Mouse (Mus musculus) kidney, adult 2 months (tissue): Measurements from ENCODE around the gene Mob3b. TPM values are rescaled to one million over a fixed set of nuclear protein-coding genes. Genes with fewer than 3 reads are reported as not detected.

ENCODE experiments used
- DNase-seq: peaks from one replicate; pipeline ENCODE4 v3.0.0; 2021
- H3K27ac ChIP-seq: fragments of 200-500 bp; 2 replicates; pipeline ENCODE4 v1.5.1; 2012; ENCODE audit warnings: low read depth, low read length, control low read depth, inconsistent platforms; ENCODE audit not compliant: insufficient read depth
- H3K27me3 ChIP-seq: fragments of 200-500 bp; replicated peaks from 2 replicates; pipeline ENCODE4 v1.6.1; 2012; ENCODE audit warnings: mild to moderate bottlenecking, moderate library complexity, low read length, inconsistent platforms; ENCODE audit not compliant: control insufficient read depth, insufficient read depth
- H3K36me3 ChIP-seq: fragments of 200-500 bp; 2 replicates; pipeline ENCODE4 v1.6.1; 2012; ENCODE audit warnings: mild to moderate bottlenecking, moderate library complexity, low read length, inconsistent platforms; ENCODE audit not compliant: control insufficient read depth, insufficient read depth
- H3K4me1 ChIP-seq: fragments of 200-500 bp; 2 replicates; pipeline ENCODE4 v1.6.1; 2011; ENCODE audit warnings: low read length; ENCODE audit not compliant: control insufficient read depth, insufficient read depth
- H3K4me3 ChIP-seq: fragments of 200-500 bp; 2 replicates; pipeline ENCODE4 v1.5.1; 2011; ENCODE audit warnings: mild to moderate bottlenecking, low read depth, low read length, control low read depth; ENCODE audit not compliant: insufficient read depth
- CTCF ChIP-seq: fragments of 200-500 bp; conservative IDR thresholded peaks from 2 replicates; pipeline ENCODE4 v1.5.1; 2011; ENCODE audit warnings: low read depth, mild to moderate bottlenecking, control low read depth, low read length, moderate library complexity, mixed read lengths; ENCODE audit not compliant: insufficient read depth, insufficient read length
- POLR2A ChIP-seq: fragments of 200-500 bp; IDR thresholded peaks from one replicate; pipeline ENCODE4 v1.6.1; 2011; ENCODE audit warnings: low read depth, low read length, control low read depth
- WGBS: fragments of 180-500 bp; shearing (Covaris S2); methylation state at CpG from one replicate; pipeline ENCODE4 v1.1.7; 2018; 5-methylcytosine and 5-hydroxymethylcytosine counted together
- polyA plus RNA-seq: library from polyadenylated mRNA; depleted of rRNA; stranded (reverse); fragments of >200 nt; gene quantifications from 2 replicates; pipeline ENCODE4 v1.2.3, GENCODE M21; 2012

Mob3b gene
- polyA plus RNA-seq, 1 experiment: 11.8 TPM

- 25% methylated on average over 17 of the region's 17 CpGs for WGBS
- no peak overlapping the region for H3K27ac ChIP-seq
- peak overlapping the region; percentile 35; the same call in 1 of the 2 replicates for H3K4me3 ChIP-seq
- DNase-seq: no peak
- no peaks in the 10 kb centered on the region for H3K27me3 ChIP-seq
- no peaks in the 10 kb centered on the region for H3K36me3 ChIP-seq
- no peak for TF ChIP-seq CTCF
- TF ChIP-seq POLR2A: no peak
- H3K4me1 ChIP-seq: peaks cover 10% of the 10 kb centered on the region
Observed at GRCm38 (mm10) chr4:35099210-35099864, 57.9 kb downstream of the Mob3b start.

DNA sequence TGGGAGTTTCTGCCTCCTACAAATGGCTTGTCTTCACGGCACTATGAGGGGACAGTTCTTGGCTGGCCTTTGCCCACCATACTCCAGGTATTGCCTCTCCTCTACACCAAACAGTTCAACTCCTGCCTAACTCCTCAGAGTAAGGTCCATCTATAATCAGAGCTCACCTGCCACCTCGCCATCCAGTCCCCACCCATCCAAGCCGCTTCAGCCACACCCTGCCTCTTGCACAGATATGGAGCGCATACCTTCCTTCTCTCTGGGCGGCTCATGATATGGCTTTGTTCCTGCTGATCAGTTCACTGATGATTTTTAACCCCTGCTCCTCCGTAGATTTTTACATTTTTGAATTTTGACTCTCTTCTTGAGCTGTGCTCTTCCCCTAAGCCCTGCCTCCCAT, 58.7 kb downstream of the Mob3b start:
- H3K27me3 ChIP-seq: no peaks in the 10 kb centered on the region
- DNase-seq: no peak
- 95% methylated on average over 6 of the region's 6 CpGs for WGBS
- H3K4me3 ChIP-seq: no peak overlapping the region
- H3K36me3 ChIP-seq: no peaks in the 10 kb centered on the region
- no peak overlapping the region for H3K27ac ChIP-seq
- TF ChIP-seq CTCF: no peak
- no peak for TF ChIP-seq POLR2A
- H3K4me1 ChIP-seq: peaks cover 10% of the 10 kb centered on the region

GRCm38 (mm10) chr4:35096226-35097175, 60.8 kb downstream of the Mob3b start:
- 75% methylated on average over 28 of the region's 28 CpGs for WGBS
- H3K27me3 ChIP-seq: no peaks in the 10 kb centered on the region
- peak; percentile 53 for DNase-seq
- H3K4me3 ChIP-seq: no peak overlapping the region
- H3K27ac ChIP-seq: no peak overlapping the region
- H3K36me3 ChIP-seq: no peaks in the 10 kb centered on the region
- TF ChIP-seq POLR2A: no peak
- H3K4me1 ChIP-seq: peaks cover 12% of the 10 kb centered on the region

GRCm38 (mm10) chr4:35092457-35092856, 64.8 kb downstream of the Mob3b start:
- Histone ChIP-seq H3K4me1 (peaks cover 9% of the 10 kb centered on the region; the same call in 1 of the 2 replicates), H3K36me3 (no peaks in the 10 kb centered on the region), H3K27me3 (no peaks in the 10 kb centered on the region), H3K27ac (peak overlapping the region; percentile 42; the same call in 1 of the 2 replicates), H3K4me3 (no peak overlapping the region)
- DNase-seq: peak; percentile 58
- WGBS: 30% methylated on average over 3 of the region's 3 CpGs
- TF ChIP-seq POLR2A (no peak), CTCF (no peak)

DNA sequence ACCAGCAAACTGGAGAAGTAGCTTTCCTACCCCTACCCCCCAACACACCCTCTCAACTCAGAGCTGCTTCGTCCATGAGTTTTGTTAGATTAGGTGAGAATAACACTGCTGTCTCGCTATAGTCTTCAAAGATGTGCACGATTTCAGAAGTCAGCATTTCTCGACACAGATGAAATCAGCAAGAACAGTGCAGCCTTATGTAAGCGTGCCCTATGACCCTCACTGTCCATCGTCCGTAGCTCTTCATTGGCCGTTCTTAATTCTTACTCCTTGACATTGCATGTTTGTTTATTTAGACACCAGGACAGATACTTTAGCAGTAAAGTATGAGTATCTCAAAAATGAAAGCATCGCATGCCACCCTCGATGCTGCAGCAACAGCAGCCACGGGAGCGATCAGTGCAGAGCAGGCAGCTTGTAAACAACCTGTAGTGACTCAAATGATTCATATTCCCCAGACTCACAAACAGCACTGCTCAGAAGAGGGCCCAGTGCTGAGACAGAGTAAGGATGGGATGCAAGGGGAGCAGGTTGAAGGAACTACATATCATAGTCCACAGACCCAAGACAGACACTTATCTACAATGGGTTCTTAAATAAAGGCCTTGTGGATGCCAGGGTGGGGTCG, 66.0 kb downstream of the Mob3b start:
- no peak for TF ChIP-seq CTCF
- no peak for TF ChIP-seq POLR2A
- Histone ChIP-seq H3K36me3 (no peaks in the 10 kb centered on the region), H3K4me1 (peaks cover 6% of the 10 kb centered on the region; the same call in 1 of the 2 replicates), H3K27me3 (no peaks in the 10 kb centered on the region), H3K27ac (peak overlapping the region; percentile 14), H3K4me3 (no peak overlapping the region)
- WGBS: 61% methylated on average over 13 of the region's 13 CpGs
- DNase-seq: peak; percentile 72

GRCm38 (mm10) chr4:35089321-35090316, 67.7 kb downstream of the Mob3b start:
- H3K4me1 ChIP-seq: peaks cover 16% of the 10 kb centered on the region
- H3K36me3 ChIP-seq: no peaks in the 10 kb centered on the region
- no peak for DNase-seq
- WGBS: 74% methylated on average over 14 of the region's 14 CpGs
- no peaks in the 10 kb centered on the region for H3K27me3 ChIP-seq
- no peak overlapping the region for H3K27ac ChIP-seq
- no peak overlapping the region for H3K4me3 ChIP-seq
- TF ChIP-seq POLR2A (no peak), CTCF (no peak)
